Mouse (Mus musculus) heart, adult 2 months (tissue): Measurements from ENCODE around the gene Vwa8. TPM values are rescaled to one million over a fixed set of nuclear protein-coding genes. Genes with fewer than 3 reads are reported as not detected.

Experiments
- DNase-seq, 2 experiments: peaks; one replicate each; pipeline ENCODE4 v3.0.0; 2021
- H3K27ac ChIP-seq: fragments of 200-600 bp; 2 replicates; pipeline ENCODE4 v1.8.1; 2022
- H3K27me3 ChIP-seq: fragments of 200-500 bp; 2 replicates; pipeline ENCODE4 v1.6.1; 2012; ENCODE audit warnings: mild to moderate bottlenecking, low read length, inconsistent platforms, mixed read lengths; ENCODE audit not compliant: control insufficient read depth, insufficient read depth
- H3K36me3 ChIP-seq: fragments of 200-500 bp; 2 replicates; pipeline ENCODE4 v1.6.1; 2012; ENCODE audit warnings: low read length, inconsistent platforms; ENCODE audit not compliant: control insufficient read depth, insufficient read depth
- H3K4me1 ChIP-seq: fragments of 200-500 bp; 2 replicates; pipeline ENCODE4 v1.6.1; 2011; ENCODE audit warnings: low read length; ENCODE audit not compliant: control insufficient read depth, insufficient read depth
- H3K4me3 ChIP-seq: fragments of 200-600 bp; 2 replicates; pipeline ENCODE4 v1.8.1; 2022
- H3K79me2 ChIP-seq: fragments of 200-500 bp; replicated peaks from 2 replicates; pipeline ENCODE4 v1.6.1; 2012; ENCODE audit warnings: mild to moderate bottlenecking, inconsistent platforms, low read length, moderate library complexity, mixed read lengths; ENCODE audit not compliant: control insufficient read depth, insufficient read depth
- H3K9ac ChIP-seq: fragments of 200-500 bp; 2 replicates; pipeline ENCODE4 v1.6.1; 2012; ENCODE audit warnings: low read depth, mild to moderate bottlenecking, control low read depth, inconsistent platforms, low read length, mixed read lengths
- CTCF ChIP-seq: fragments of 200-600 bp; IDR thresholded peaks from 2 replicates; pipeline ENCODE4 v1.8.1; 2022; ENCODE audit warnings: antibody characterized with exemption, mild to moderate bottlenecking, moderate library complexity
- EP300 ChIP-seq: fragments of 200-500 bp; IDR thresholded peaks from 2 replicates; pipeline ENCODE4 v1.6.1; 2011; ENCODE audit warnings: low read depth, low read length, control low read depth; ENCODE audit not compliant: insufficient read depth
- POLR2A ChIP-seq: fragments of 200-500 bp; IDR thresholded peaks from 2 replicates; pipeline ENCODE4 v1.6.1; 2011; ENCODE audit warnings: mild to moderate bottlenecking, low read depth, low read length, control low read depth; ENCODE audit not compliant: insufficient read depth
- WGBS: fragments of 180-500 bp; shearing (Covaris S2); methylation state at CpG from one replicate; pipeline ENCODE4 v1.1.7; 2018; 5-methylcytosine and 5-hydroxymethylcytosine counted together
- intact Hi-C: fragments of 180-260 bp; cut with DNase I; formaldehyde crosslinking; loops from one replicate; pipeline ENCODE4 v1.15.1; 2025
- polyA plus RNA-seq: library from polyadenylated mRNA; depleted of rRNA; stranded (reverse); fragments of >200 nt; gene quantifications from 2 replicates; pipeline ENCODE4 v1.2.3, GENCODE M21; 2012; rRNA removed
- total RNA-seq, 2 experiments: library from RNA; stranded (reverse); gene quantifications; 2 replicates each; pipeline ENCODE4 v1.2.3; 2021

Vwa8 gene
- total and polyA plus RNA-seq, 3 experiments, result 58.8 to 177 (median 150) TPM

- Histone ChIP-seq H3K9ac (no peak overlapping the region), H3K4me3 (no peak overlapping the region), H3K4me1 (no peaks in the 10 kb centered on the region), H3K36me3 (no peaks in the 10 kb centered on the region), H3K27ac (no peak overlapping the region), H3K79me2 (no peaks in the 10 kb centered on the region), H3K27me3 (no peaks in the 10 kb centered on the region)
- no peak for DNase-seq
- intact Hi-C loops, result no loop called here
- no peak for TF ChIP-seq POLR2A
- no peak for TF ChIP-seq EP300
- no peak for TF ChIP-seq CTCF
- WGBS, result 85% methylated on average over 6 of the region's 6 CpGs
Measured at GRCm38 (mm10) chr14:79241656-79242385, 393.0 kb downstream of the Vwa8 start.

GRCm38 (mm10) chr14:79242386-79242720 lies 393.5 kb downstream of the Vwa8 start:
- H3K4me3 ChIP-seq, result no peak overlapping the region
- no peak for TF ChIP-seq EP300
- TF ChIP-seq POLR2A, result no peak
- no peak for TF ChIP-seq CTCF
- intact Hi-C loops, result no loop called here

GRCm38 (mm10) chr14:79243038-79243883 lies 394.4 kb downstream of the Vwa8 start:
- peak in 1 of 2 experiments; percentile 22 for DNase-seq
- Histone ChIP-seq H3K36me3 (no peaks in the 10 kb centered on the region), H3K4me1 (no peaks in the 10 kb centered on the region), H3K4me3 (no peak overlapping the region), H3K27ac (no peak overlapping the region), H3K27me3 (no peaks in the 10 kb centered on the region), H3K9ac (no peak overlapping the region), H3K79me2 (no peaks in the 10 kb centered on the region)
- 83% methylated on average over 12 of the region's 12 CpGs for WGBS
- TF ChIP-seq CTCF, result no peak
- TF ChIP-seq EP300, result no peak
- intact Hi-C loops, result no loop called here

More at GRCm38 (mm10) chr14:79242386-79242720, 393.5 kb downstream of the Vwa8 start:
- no peaks in the 10 kb centered on the region for H3K36me3 ChIP-seq
- H3K27me3 ChIP-seq, result no peaks in the 10 kb centered on the region
- DNase-seq, result no peak
- no peak overlapping the region for H3K27ac ChIP-seq
- H3K79me2 ChIP-seq, result no peaks in the 10 kb centered on the region
- no peaks in the 10 kb centered on the region for H3K4me1 ChIP-seq
- H3K9ac ChIP-seq, result no peak overlapping the region

GRCm38 (mm10) chr14:79244571-79244970 lies 395.7 kb downstream of the Vwa8 start:
- intact Hi-C loops, result no loop called here
- no peaks in the 10 kb centered on the region for H3K79me2 ChIP-seq
- WGBS, result 60% methylated on average over 3 of the region's 3 CpGs
- H3K27me3 ChIP-seq, result no peaks in the 10 kb centered on the region
- TF ChIP-seq EP300, result no peak
- TF ChIP-seq CTCF, result no peak
- no peak for TF ChIP-seq POLR2A
- H3K9ac ChIP-seq, result no peak overlapping the region
- no peak overlapping the region for H3K27ac ChIP-seq
- no peak overlapping the region for H3K4me3 ChIP-seq
- H3K36me3 ChIP-seq, result no peaks in the 10 kb centered on the region
- H3K4me1 ChIP-seq, result no peaks in the 10 kb centered on the region
- no peak for DNase-seq

GRCm38 (mm10) chr14:79251727-79252285 lies 403.0 kb downstream of the Vwa8 start:
- H3K27ac ChIP-seq, result no peak overlapping the region
- DNase-seq, result no peak
- no peak overlapping the region for H3K4me3 ChIP-seq
- H3K9ac ChIP-seq, result no peak overlapping the region
- H3K79me2 ChIP-seq, result no peaks in the 10 kb centered on the region
- H3K4me1 ChIP-seq, result peaks cover 2% of the 10 kb centered on the region; the same call in 1 of the 2 replicates
- intact Hi-C loops, result loop anchor here (2.0 kb wide), 1 partner anchor 15 kb away; no protein-coding TSS in a partner anchor
- H3K27me3 ChIP-seq, result no peaks in the 10 kb centered on the region
- no peaks in the 10 kb centered on the region for H3K36me3 ChIP-seq
- 72% methylated on average over 5 of the region's 5 CpGs for WGBS
- no peak for TF ChIP-seq POLR2A

Other genes with a start within 250 kb of the Vwa8 start
- gene Dgkh, start 116.3 kb upstream of the Vwa8 start, total RNA-seq, result 1 to 10 TPM; 6.2 to 6.3 TPM
- gene Dgkh, start 116.3 kb upstream of the Vwa8 start, polyA plus RNA-seq, result 1.1 and 2.1 TPM in 2 replicates